Mouse (Mus musculus): ENCODE data around the gene Gm4141.
"Not testable (repeated sequence)": the region's sequence is repeated elsewhere in the genome, so short reads cannot be mapped to it uniquely, and the experiment has no call there.

The Gm4141 gene

GRCm38 (mm10) chr7:20576141-20576540 lies at the start of gene Gm4141:
Gene Gm4141, minus strand, starts transcription at chr7:20576241.
- not testable (repeated sequence) for DNase-seq (ENCODE audit: low spot score)

GRCm38 (mm10) chr7:20598921-20599320 lies 22.9 kb upstream of the Gm4141 start, which contains the start of gene Gm4513:
Gene Gm4513, minus strand, starts transcription at chr7:20599021.
- not testable (repeated sequence) for DNase-seq (ENCODE audit: low spot score)

GRCm38 (mm10) chr7:20545657-20546056 lies 30.4 kb downstream of the Gm4141 start, which contains the start of gene Gm5726:
Gene Gm5726, minus strand, starts transcription at chr7:20545757.
- not testable (repeated sequence) for DNase-seq (ENCODE audit: low spot score)

DNA sequence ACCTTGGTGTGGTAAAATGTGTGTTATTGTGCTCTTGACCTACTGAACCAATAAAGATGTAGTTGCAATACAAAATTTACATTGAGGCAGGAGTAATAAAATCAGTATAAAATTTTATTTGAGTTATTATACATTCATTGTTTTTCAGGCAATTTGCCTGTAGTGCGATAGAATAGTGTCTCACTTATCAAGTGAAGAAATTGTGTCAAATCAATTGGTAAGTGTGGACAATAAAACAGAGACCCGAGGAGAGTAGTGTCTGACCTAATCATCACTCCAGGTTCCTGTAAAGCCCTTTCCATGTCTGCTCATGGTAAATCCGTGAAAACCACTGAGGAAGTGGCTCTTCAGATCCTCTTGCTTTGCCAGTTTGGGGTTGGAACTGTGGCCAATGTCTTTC lies 42.5 kb downstream of the Gm4141 start, which contains the start of gene Vmn1r104:
Vmn1r104 (plus strand) TSS at position 301 of the 400 bp plus-strand sequence.
- DNase-seq (ENCODE audit: low spot score): not testable (repeated sequence)
